Mouse (Mus musculus) heart, embryonic 14.5 days (tissue): ENCODE measurements around the gene Snapc3. TPM values are rescaled to one million over a fixed set of nuclear protein-coding genes. Genes with fewer than 3 reads are reported as not detected.

Source experiments
- ATAC-seq: fragments of 200-750 bp; cut with Nextera tagmentation; 2 replicates; pipeline ENCODE4 v1.8.0; 2017; ENCODE audit warnings: low read depth, moderate TSS enrichment; ENCODE audit not compliant: insufficient number of reproducible peaks, insufficient read depth, low FRiP score
- H3K27ac ChIP-seq, 2 experiments: fragments of 200-500 bp in 1 of 2; fragments of 300-500 bp in 1 of 2; sonication (generic) in 1 of 2; replicated peaks in 1 of 2; 2 replicates each; pipeline ENCODE4 v1.5.1; 2012 to 2014; ENCODE audit warnings: low read depth in 2 of 2, low read length in 2 of 2, control low read depth in 1 of 2, mild to moderate bottlenecking in 1 of 2, mixed read lengths in 1 of 2; ENCODE audit not compliant: control insufficient read depth in 1 of 2, insufficient read depth in 1 of 2
- H3K27me3 ChIP-seq: fragments of 300-500 bp; sonication (generic); 2 replicates; pipeline ENCODE4 v1.6.1; 2014; ENCODE audit warnings: mild to moderate bottlenecking, low read length, control low read depth; ENCODE audit not compliant: control insufficient read depth, insufficient read depth
- H3K36me3 ChIP-seq: fragments of 300-500 bp; sonication (generic); 2 replicates; pipeline ENCODE4 v1.6.1; 2014; ENCODE audit warnings: mild to moderate bottlenecking, control low read depth, low read length, mixed read lengths; ENCODE audit not compliant: control insufficient read depth, insufficient read depth
- H3K4me1 ChIP-seq, 2 experiments: fragments of 200-500 bp in 1 of 2; fragments of 300-500 bp in 1 of 2; sonication (generic) in 1 of 2; 2 replicates each; pipeline ENCODE4 v1.6.1; 2012 to 2014; ENCODE audit warnings: low read length in 2 of 2, control low read depth in 1 of 2, mixed read lengths in 1 of 2; ENCODE audit not compliant: control insufficient read depth in 2 of 2, insufficient read depth in 2 of 2
- H3K4me2 ChIP-seq: fragments of 300-500 bp; sonication (generic); 2 replicates; pipeline ENCODE4 v1.6.1; 2014; ENCODE audit warnings: mild to moderate bottlenecking, low read length
- H3K4me3 ChIP-seq, 2 experiments: fragments of 200-500 bp in 1 of 2; fragments of 300-500 bp in 1 of 2; sonication (generic) in 1 of 2; 2 replicates each; pipeline ENCODE4 v1.5.1; 2012 to 2014; ENCODE audit warnings: low read length in 2 of 2, mild to moderate bottlenecking in 2 of 2, control low read depth in 1 of 2, low read depth in 1 of 2, moderate library complexity in 1 of 2; ENCODE audit not compliant: control insufficient read depth in 1 of 2, insufficient read depth in 1 of 2
- H3K9ac ChIP-seq: fragments of 300-500 bp; sonication (generic); 2 replicates; pipeline ENCODE4 v1.6.1; 2014; ENCODE audit warnings: mild to moderate bottlenecking, low read length
- H3K9me3 ChIP-seq: fragments of 300-500 bp; sonication (generic); 2 replicates; pipeline ENCODE4 v1.6.1; 2016; ENCODE audit warnings: low read length, control low read depth; ENCODE audit not compliant: control insufficient read depth
- WGBS: fragments of 180-500 bp; shearing (Covaris S2); extraction: QIAGEN DNeasy Blood & Tissue Kit; methylation state at CpG from one replicate; pipeline ENCODE4 v1.1.7; 2014; 5-methylcytosine and 5-hydroxymethylcytosine counted together
- polyA plus RNA-seq: library from polyadenylated mRNA; unstranded; fragments of >200 nt; fragmentation: Nextera tagmentation; extraction: Ambion mirVana; gene quantifications from 2 replicates; pipeline ENCODE4 v1.2.1, GENCODE M21; 2014

Snapc3 gene
- 30.7 and 33.7 TPM in 2 replicates for polyA plus RNA-seq

DNA sequence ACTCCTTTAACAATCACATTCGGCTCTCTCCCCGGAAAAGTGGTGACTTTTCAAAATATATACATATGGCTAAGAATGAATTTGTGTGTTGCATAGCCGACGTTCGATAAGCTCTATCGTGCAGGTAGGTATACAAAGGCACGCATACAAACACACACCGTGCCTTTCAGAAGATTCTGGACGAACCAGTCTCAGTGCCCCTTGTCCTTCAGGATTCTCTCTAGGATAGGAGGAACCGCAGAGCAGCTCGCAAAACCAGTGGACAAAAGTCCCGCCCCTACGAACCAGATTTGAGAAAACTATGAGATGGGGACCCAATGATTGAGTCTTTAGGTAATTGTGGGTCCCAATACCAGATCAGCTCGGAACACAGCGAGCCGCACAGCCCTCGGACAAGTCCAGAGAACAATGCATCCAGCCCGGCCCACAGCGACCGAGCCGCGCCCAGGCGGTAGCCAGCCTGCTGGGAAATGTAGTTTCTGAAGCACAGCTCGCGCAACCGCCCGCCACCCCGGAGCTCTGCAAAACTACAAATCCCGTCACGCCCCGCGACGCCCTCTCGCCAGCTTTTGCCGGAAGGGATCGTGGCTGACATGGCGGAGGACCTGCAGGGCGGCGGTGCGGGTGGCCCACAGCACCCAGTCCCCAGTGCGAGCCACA, at the start of gene Snapc3:
Gene Snapc3, plus strand, starts transcription at position 565 of the 660 bp plus-strand sequence.
- peak within 1 kb of the TSS; percentile 83 for H3K9ac ChIP-seq
- H3K27ac ChIP-seq, result peak within 1 kb of the TSS; percentile 88 to 89
- peaks cover 5% of the 10 kb centered on the region; the same call in 1 of the 2 replicates for H3K9me3 ChIP-seq
- H3K27me3 ChIP-seq, result no peaks in the 10 kb centered on the region
- peaks cover 2 to 13% of the 10 kb centered on the region in 2 experiments; a peak in 3 of 4 replicates for H3K4me1 ChIP-seq
- ATAC-seq, result peak; percentile 98
- peak within 1 kb of the TSS; percentile 84 for H3K4me2 ChIP-seq
- peak within 1 kb of the TSS; percentile 73 to 93 for H3K4me3 ChIP-seq
- H3K36me3 ChIP-seq, result peaks cover 13% of the 10 kb centered on the region; the same call in 1 of the 2 replicates
- 1% methylated on average over 41 of the region's 41 CpGs for WGBS

DNA sequence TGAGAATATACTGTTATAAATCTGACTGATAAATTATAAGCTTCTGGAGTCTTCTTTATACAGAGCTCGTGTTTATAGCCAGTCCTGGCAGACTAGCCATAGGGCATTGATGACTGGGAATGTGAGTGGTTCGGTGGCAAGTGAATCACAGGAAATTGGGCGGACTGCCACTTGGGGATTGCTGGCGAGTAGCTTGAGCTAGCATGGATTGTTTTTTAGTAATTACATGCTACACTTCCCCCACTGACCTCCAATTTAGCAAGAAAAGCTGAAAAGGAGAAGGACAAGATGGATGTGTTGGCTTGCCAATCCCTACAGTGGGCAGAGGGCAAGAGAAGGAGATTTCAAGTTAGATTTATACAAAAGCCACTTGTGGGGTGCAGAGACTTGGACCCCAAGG, 44.1 kb upstream of the Snapc3 start:
- Histone ChIP-seq H3K36me3 (no peaks in the 10 kb centered on the region), H3K9me3 (no peaks in the 10 kb centered on the region), H3K27ac (no peak overlapping the region), H3K4me1 (no peaks in the 10 kb centered on the region), H3K27me3 (no peaks in the 10 kb centered on the region), H3K9ac (no peak overlapping the region), H3K4me3 (no peak overlapping the region), H3K4me2 (no peak overlapping the region)
- no peak for ATAC-seq
- WGBS, result 59% methylated on average over 4 of the region's 4 CpGs

DNA sequence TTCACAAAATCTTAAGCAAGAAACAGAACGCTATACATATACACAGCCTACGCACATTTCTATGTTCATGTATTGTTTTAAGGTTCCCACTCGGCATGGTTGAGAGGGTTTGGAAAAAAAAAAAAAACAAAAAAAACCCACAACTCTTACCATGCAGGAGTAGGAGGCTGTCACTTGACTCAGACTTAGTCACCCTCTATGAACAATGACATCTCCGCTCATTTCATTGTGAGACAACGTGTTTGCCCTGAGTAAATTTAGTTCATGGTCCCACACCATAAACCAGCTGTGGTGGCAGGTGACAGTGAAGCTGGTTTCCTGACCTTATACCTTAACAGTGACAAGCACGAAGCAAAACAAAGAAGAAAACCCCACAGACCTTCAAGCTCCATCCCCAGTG, 41.9 kb upstream of the Snapc3 start:
- no peaks in the 10 kb centered on the region for H3K9me3 ChIP-seq
- no peaks in the 10 kb centered on the region for H3K36me3 ChIP-seq
- H3K4me2 ChIP-seq, result no peak overlapping the region

DNA sequence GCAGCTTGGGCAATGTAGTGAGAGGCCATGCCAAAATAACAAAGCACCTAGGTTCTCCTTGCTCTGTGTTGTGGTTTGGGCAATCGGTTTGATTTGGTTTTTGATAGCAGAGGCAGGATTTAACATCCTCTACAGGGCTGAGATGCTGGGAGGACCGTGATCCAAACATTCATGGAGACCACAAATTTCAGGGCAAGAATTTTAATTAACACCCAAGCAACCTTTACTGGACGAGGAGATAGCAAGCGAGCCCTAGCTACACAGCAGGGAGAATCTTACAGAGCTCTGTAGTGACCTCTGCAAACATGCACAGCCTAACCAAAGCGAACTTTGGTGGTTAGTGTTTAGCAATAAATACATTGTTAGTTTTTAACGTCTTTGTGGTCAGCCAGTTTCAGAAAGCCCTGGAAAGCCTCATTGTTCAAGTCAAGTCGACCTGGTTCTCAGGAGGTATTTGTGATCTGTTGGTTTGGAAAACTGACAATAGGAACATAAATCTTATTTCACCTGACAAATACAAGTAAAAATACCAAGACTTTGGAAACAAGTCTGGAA, 41.0 kb upstream of the Snapc3 start:
- Histone ChIP-seq H3K36me3 (no peaks in the 10 kb centered on the region), H3K4me1 (no peaks in the 10 kb centered on the region), H3K27me3 (no peaks in the 10 kb centered on the region), H3K9ac (no peak overlapping the region), H3K4me2 (no peak overlapping the region), H3K9me3 (no peaks in the 10 kb centered on the region), H3K4me3 (no peak overlapping the region), H3K27ac (no peak overlapping the region)
- 71% methylated on average over 7 of the region's 7 CpGs for WGBS
- ATAC-seq, result no peak

More for the DNA sequence above, 41.9 kb upstream of the Snapc3 start:
- no peak for ATAC-seq
- H3K4me3 ChIP-seq, result no peak overlapping the region
- no peak overlapping the region for H3K27ac ChIP-seq
- 84% methylated on average over 6 of the region's 6 CpGs for WGBS
- H3K4me1 ChIP-seq, result no peaks in the 10 kb centered on the region
- no peaks in the 10 kb centered on the region for H3K27me3 ChIP-seq
- no peak overlapping the region for H3K9ac ChIP-seq

DNA sequence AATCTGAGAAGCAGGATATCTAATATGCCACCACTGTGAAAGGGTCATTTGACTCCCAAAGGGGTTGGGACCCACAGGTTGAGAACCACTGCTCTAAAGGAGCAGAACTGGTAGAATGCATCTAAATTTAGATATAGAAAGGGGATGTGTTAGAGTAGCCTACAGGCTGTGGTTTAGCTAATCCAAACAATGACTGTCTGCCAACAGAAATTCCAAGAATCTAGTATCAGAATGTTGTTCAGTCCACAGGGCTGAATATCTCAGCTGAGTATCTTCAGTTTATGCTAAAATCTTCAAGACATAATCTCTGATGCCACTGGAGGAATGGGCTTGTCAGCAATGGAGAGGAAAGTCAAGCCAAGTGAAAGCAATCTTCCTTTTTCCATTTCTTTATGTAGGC, 38.5 kb upstream of the Snapc3 start:
- no peak overlapping the region for H3K9ac ChIP-seq
- H3K9me3 ChIP-seq, result no peaks in the 10 kb centered on the region
- H3K27me3 ChIP-seq, result no peaks in the 10 kb centered on the region
- no peaks in the 10 kb centered on the region for H3K4me1 ChIP-seq
- no peak overlapping the region for H3K27ac ChIP-seq
- no peak for ATAC-seq
- no peak overlapping the region for H3K4me2 ChIP-seq
- no peaks in the 10 kb centered on the region for H3K36me3 ChIP-seq
- H3K4me3 ChIP-seq, result no peak overlapping the region

DNA sequence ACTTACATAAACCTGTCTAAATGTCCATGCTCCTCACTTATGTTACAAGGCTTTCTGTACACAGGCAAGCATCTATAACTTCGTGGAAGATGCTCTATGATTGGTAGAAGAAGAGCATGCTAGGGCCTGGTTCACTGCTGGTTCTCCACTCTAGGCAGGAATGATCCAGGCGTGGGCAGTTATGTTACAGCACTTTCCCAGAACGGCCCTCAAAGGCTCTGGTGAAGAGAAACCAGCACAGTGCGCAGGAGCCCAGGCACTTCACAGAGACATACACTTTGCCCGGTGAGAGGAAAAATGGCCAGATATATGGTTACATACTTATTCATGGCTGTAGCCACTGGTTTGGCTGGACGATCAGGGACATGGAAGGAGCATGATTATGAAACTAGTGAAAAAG, 37.8 kb upstream of the Snapc3 start:
- Histone ChIP-seq H3K4me3 (no peak overlapping the region), H3K27ac (no peak overlapping the region), H3K9me3 (no peaks in the 10 kb centered on the region), H3K36me3 (no peaks in the 10 kb centered on the region), H3K27me3 (no peaks in the 10 kb centered on the region), H3K9ac (no peak overlapping the region), H3K4me1 (no peaks in the 10 kb centered on the region), H3K4me2 (no peak overlapping the region)
- no peak for ATAC-seq
- 75% methylated on average over 6 of the region's 6 CpGs for WGBS

DNA sequence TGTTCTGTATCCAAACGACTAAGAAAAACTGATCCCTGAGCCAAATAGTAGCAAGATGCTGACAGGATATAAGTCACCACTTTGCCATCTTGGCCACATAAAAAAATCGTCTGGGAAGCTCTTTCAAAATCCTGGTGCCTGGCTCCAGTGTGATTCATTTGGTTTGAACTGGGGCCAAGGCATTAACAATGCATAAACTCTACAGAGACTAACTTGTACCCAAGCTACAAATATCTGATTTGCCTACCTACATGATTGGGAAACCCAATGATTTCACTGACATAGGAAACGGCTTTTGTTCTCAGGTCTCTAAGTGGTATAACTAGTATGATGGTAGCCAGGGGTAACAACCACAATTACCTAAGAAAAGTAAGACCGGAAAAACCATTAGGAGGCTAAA, 37.3 kb upstream of the Snapc3 start:
- Histone ChIP-seq H3K4me2 (no peak overlapping the region), H3K27ac (no peak overlapping the region), H3K4me1 (no peaks in the 10 kb centered on the region), H3K9me3 (no peaks in the 10 kb centered on the region), H3K36me3 (no peaks in the 10 kb centered on the region), H3K9ac (no peak overlapping the region), H3K27me3 (no peaks in the 10 kb centered on the region), H3K4me3 (no peak overlapping the region)
- ATAC-seq, result no peak
- WGBS, result 67% methylated on average over 4 of the region's 4 CpGs
